Mouse (Mus musculus) lung, embryonic 15.5 days (tissue): ENCODE data around the gene Olfr1086. TPM values are rescaled to one million over a fixed set of nuclear protein-coding genes. Genes with fewer than 3 reads are reported as not detected.
"Not testable (repeated sequence)": the region's sequence is repeated elsewhere in the genome, so short reads cannot be mapped to it uniquely, and the experiment has no call there.

ENCODE experiments used
- ATAC-seq: fragments of 200-750 bp; cut with Nextera tagmentation; 2 replicates; pipeline ENCODE4 v1.8.0; 2017; ENCODE audit warnings: moderate number of reproducible peaks, borderline replicate concordance; ENCODE audit not compliant: low FRiP score, low TSS enrichment; ENCODE audit errors: extremely low read depth
- H3K27ac ChIP-seq: fragments of 300-500 bp; sonication (generic); 2 replicates; pipeline ENCODE4 v1.5.1; 2015; ENCODE audit warnings: moderate library complexity, mild to moderate bottlenecking, inconsistent platforms
- H3K27me3 ChIP-seq: fragments of 300-500 bp; sonication (generic); 2 replicates; pipeline ENCODE4 v1.6.1; 2015; ENCODE audit warnings: inconsistent platforms
- H3K36me3 ChIP-seq: fragments of 300-500 bp; sonication (generic); 2 replicates; pipeline ENCODE4 v1.6.1; 2015; ENCODE audit warnings: inconsistent platforms
- H3K4me1 ChIP-seq: fragments of 300-500 bp; sonication (generic); 2 replicates; pipeline ENCODE4 v1.6.1; 2015; ENCODE audit warnings: inconsistent platforms
- H3K4me2 ChIP-seq: fragments of 300-500 bp; sonication (generic); 2 replicates; pipeline ENCODE4 v1.6.1; 2015; ENCODE audit warnings: inconsistent platforms, mild to moderate bottlenecking, moderate library complexity
- H3K4me3 ChIP-seq: fragments of 300-500 bp; sonication (generic); 2 replicates; pipeline ENCODE4 v1.5.1; 2015; ENCODE audit warnings: mild to moderate bottlenecking, inconsistent platforms
- H3K9ac ChIP-seq: fragments of 300-500 bp; sonication (generic); 2 replicates; pipeline ENCODE4 v1.6.1; 2015; ENCODE audit warnings: inconsistent platforms
- H3K9me3 ChIP-seq: fragments of 300-500 bp; sonication (generic); 2 replicates; pipeline ENCODE4 v1.6.1; 2016; ENCODE audit warnings: inconsistent platforms
- WGBS: fragments of 180-500 bp; shearing (Covaris S2); methylation state at CpG from one replicate; pipeline ENCODE4 v1.1.7; 2015; 5-methylcytosine and 5-hydroxymethylcytosine counted together
- polyA plus RNA-seq: library from polyadenylated mRNA; unstranded; fragments of >200 nt; fragmentation: Nextera tagmentation; extraction: Ambion mirVana; gene quantifications from 2 replicates; pipeline ENCODE4 v1.2.1, GENCODE M21; 2015

Gene Olfr1086
- polyA plus RNA-seq = not detected in 2 replicates

GRCm38 (mm10) chr2:86679992-86680391 is at the start of gene Olfr1086:
TSS of gene Olfr1086 (minus strand) at chr2:86680092.
- Histone ChIP-seq H3K27me3 (no peaks in the 10 kb centered on the region), H3K4me3 (no peak within 1 kb of the TSS), H3K36me3 (no peaks in the 10 kb centered on the region), H3K9ac (no peak within 1 kb of the TSS), H3K4me1 (no peaks in the 10 kb centered on the region), H3K9me3 (no peaks in the 10 kb centered on the region), H3K27ac (no peak within 1 kb of the TSS), H3K4me2 (no peak within 1 kb of the TSS)
- 71% methylated on average over 2 of the region's 2 CpGs for WGBS
- ATAC-seq = no peak

- no peak within 1 kb of the TSS for H3K4me3 ChIP-seq
- H3K27me3 ChIP-seq = no peaks in the 10 kb centered on the region
- H3K9ac ChIP-seq = no peak within 1 kb of the TSS
- no peak within 1 kb of the TSS for H3K4me2 ChIP-seq
- no peak for ATAC-seq
- H3K9me3 ChIP-seq = no peaks in the 10 kb centered on the region
- H3K4me1 ChIP-seq = no peaks in the 10 kb centered on the region
- H3K36me3 ChIP-seq = no peaks in the 10 kb centered on the region
- no peak within 1 kb of the TSS for H3K27ac ChIP-seq
These were observed 18.4 kb upstream of the Olfr1086 start, which contains the start of gene Olfr1087 for GRCm38 (mm10) chr2:86698295-86698694. TSS of gene Olfr1087 (minus strand) at chr2:86698395.

GRCm38 (mm10) chr2:86661919-86662318 is 18.0 kb downstream of the Olfr1086 start, which contains the start of gene Olfr1085:
TSS of gene Olfr1085 (minus strand) at chr2:86662019.
- Histone ChIP-seq H3K9me3 (no peaks in the 10 kb centered on the region), H3K4me2 (no peak within 1 kb of the TSS), H3K4me1 (no peaks in the 10 kb centered on the region), H3K27me3 (no peaks in the 10 kb centered on the region), H3K36me3 (no peaks in the 10 kb centered on the region), H3K9ac (no peak within 1 kb of the TSS), H3K27ac (no peak within 1 kb of the TSS), H3K4me3 (no peak within 1 kb of the TSS)
- WGBS = 17% methylated on average over 1 of the region's 1 CpGs
- no peak for ATAC-seq

GRCm38 (mm10) chr2:86639625-86640024 is 40.3 kb downstream of the Olfr1086 start, which contains the start of gene Olfr1084:
TSS of gene Olfr1084 (minus strand) at chr2:86639725.
- H3K4me3 ChIP-seq, H3K4me2 ChIP-seq, H3K9me3 ChIP-seq, ATAC-seq, H3K27ac ChIP-seq, H3K27me3 ChIP-seq, H3K4me1 ChIP-seq, H3K36me3 ChIP-seq, H3K9ac ChIP-seq: not testable (repeated sequence)
- 71% methylated on average over 1 of the region's 1 CpGs for WGBS

Other genes with a start within 250 kb of the Olfr1086 start
- gene Olfr1065, start 229.5 kb downstream of the Olfr1086 start, polyA plus RNA-seq = not detected in 2 replicates
- not detected in 2 replicates for gene Olfr1066, start 223.8 kb downstream of the Olfr1086 start, polyA plus RNA-seq
- gene Olfr228, start 192.7 kb downstream of the Olfr1086 start, polyA plus RNA-seq = not detected in 2 replicates
- not detected in 2 replicates for gene Olfr1076, start 171.6 kb downstream of the Olfr1086 start, polyA plus RNA-seq
- not detected in 2 replicates for gene Olfr1079, start 137.6 kb downstream of the Olfr1086 start, polyA plus RNA-seq
- gene Olfr1080, start 121.9 kb downstream of the Olfr1086 start, polyA plus RNA-seq = not detected in 2 replicates
- gene Olfr1082, start 81.1 kb downstream of the Olfr1086 start, polyA plus RNA-seq = not detected in 2 replicates
- gene Olfr1084, start 40.4 kb downstream of the Olfr1086 start, polyA plus RNA-seq = not detected in 2 replicates
- not detected in 2 replicates for gene Olfr1085, start 18.1 kb downstream of the Olfr1086 start, polyA plus RNA-seq
- not detected in 2 replicates for gene Olfr1087, start 18.3 kb upstream of the Olfr1086 start, polyA plus RNA-seq
- gene Olfr1089, start 53.6 kb upstream of the Olfr1086 start, polyA plus RNA-seq = not detected in 2 replicates
- not detected in 2 replicates for gene Olfr1090, start 78.9 kb upstream of the Olfr1086 start, polyA plus RNA-seq
- gene Olfr1093, start 102.4 kb upstream of the Olfr1086 start, polyA plus RNA-seq = not detected in 2 replicates
- not detected in 2 replicates for gene Olfr141, start 129.9 kb upstream of the Olfr1086 start, polyA plus RNA-seq
- not detected in 2 replicates for gene Olfr1094, start 144.6 kb upstream of the Olfr1086 start, polyA plus RNA-seq
- not detected in 2 replicates for gene Olfr1095, start 171.6 kb upstream of the Olfr1086 start, polyA plus RNA-seq
- not detected in 2 replicates for gene Gm13723, start 194.7 kb upstream of the Olfr1086 start, polyA plus RNA-seq
- gene Olfr1097, start 212.1 kb upstream of the Olfr1086 start, polyA plus RNA-seq = not detected in 2 replicates
- gene Olfr1098, start 244.5 kb upstream of the Olfr1086 start, polyA plus RNA-seq = not detected in 2 replicates